Mouse (Mus musculus): ENCODE data around the gene Kantr.

Kantr gene

DNA sequence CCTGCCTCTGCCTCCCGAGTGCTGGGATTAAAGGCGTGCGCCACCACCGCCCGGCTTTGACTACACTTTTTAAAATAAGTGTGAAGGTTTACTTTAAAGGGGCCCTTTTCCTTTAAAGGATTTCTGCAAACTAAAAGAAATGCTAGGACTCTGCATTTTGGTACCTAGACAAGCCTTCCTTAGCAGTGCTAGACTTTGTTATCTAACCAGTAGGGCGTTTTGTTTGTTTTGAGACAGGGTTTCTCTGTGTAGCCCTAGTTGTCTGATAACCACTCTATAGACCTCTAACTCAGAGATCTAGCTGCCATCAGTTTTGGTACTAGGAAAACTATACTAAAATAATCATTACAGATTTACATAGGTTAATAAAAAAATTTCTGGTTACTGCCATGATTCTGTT, 47.9 kb downstream of the Kantr start:
- DNase-seq: no peak

DNA sequence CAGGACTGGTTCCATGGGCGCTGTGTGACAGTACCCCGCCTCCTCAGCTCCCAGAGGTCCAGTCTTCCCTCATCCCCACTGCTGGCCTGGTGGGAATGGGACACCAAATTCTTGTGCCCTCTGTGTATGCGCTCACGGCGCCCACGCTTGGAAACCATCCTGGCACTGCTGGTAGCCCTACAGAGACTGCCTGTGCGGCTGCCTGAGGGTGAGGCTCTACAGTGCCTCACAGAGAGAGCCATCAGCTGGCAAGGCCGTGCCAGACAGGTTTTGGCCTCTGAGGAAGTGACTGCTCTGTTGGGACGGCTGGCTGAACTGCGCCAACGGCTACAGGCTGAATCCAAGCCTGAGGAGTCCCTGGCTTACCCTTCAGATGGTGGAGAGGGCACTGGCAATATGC, 56.1 kb downstream of the Kantr start:
- no peak for DNase-seq

Data from lung, postnatal 36 days (tissue).